Mouse (Mus musculus) hindbrain, embryonic 15.5 days (tissue): Measurements from ENCODE around the gene Gar1. TPM values are rescaled to one million over a fixed set of nuclear protein-coding genes. Genes with fewer than 3 reads are reported as not detected.
A peak's percentile ranks its signal among the peaks of the same experiment; 100 is the strongest.

Source experiments
- ATAC-seq: fragments of 200-750 bp; cut with Nextera tagmentation; 2 replicates; pipeline ENCODE4 v1.8.0; 2017; ENCODE audit warnings: low read depth, moderate number of reproducible peaks, moderate TSS enrichment; ENCODE audit not compliant: low FRiP score
- H3K27ac ChIP-seq: fragments of 300-500 bp; sonication (generic); replicated peaks from 2 replicates; pipeline ENCODE4 v1.5.1; 2015; ENCODE audit warnings: mild to moderate bottlenecking, inconsistent platforms
- H3K27me3 ChIP-seq: fragments of 300-500 bp; sonication (generic); 2 replicates; pipeline ENCODE4 v1.6.1; 2015; ENCODE audit warnings: control low read depth, inconsistent platforms
- H3K36me3 ChIP-seq: fragments of 300-500 bp; sonication (generic); 2 replicates; pipeline ENCODE4 v1.6.1; 2015; ENCODE audit warnings: control low read depth, inconsistent platforms
- H3K4me1 ChIP-seq: fragments of 300-500 bp; sonication (generic); replicated peaks from 2 replicates; pipeline ENCODE4 v1.6.1; 2015; ENCODE audit warnings: control low read depth, inconsistent platforms
- H3K4me2 ChIP-seq: fragments of 300-500 bp; sonication (generic); 2 replicates; pipeline ENCODE4 v1.6.1; 2015; ENCODE audit warnings: moderate library complexity, mild to moderate bottlenecking, inconsistent platforms
- H3K4me3 ChIP-seq: fragments of 300-500 bp; sonication (generic); 2 replicates; pipeline ENCODE4 v1.5.1; 2015; ENCODE audit warnings: mild to moderate bottlenecking, inconsistent platforms
- H3K9ac ChIP-seq: fragments of 300-500 bp; sonication (generic); 2 replicates; pipeline ENCODE4 v1.6.1; 2015; ENCODE audit warnings: inconsistent platforms
- H3K9me3 ChIP-seq: fragments of 300-500 bp; sonication (generic); 2 replicates; pipeline ENCODE4 v1.6.1; 2016; ENCODE audit warnings: control low read depth, inconsistent platforms
- WGBS: fragments of 180-500 bp; shearing (Covaris S2); methylation state at CpG from one replicate; pipeline ENCODE4 v1.1.7; 2015; 5-methylcytosine and 5-hydroxymethylcytosine counted together
- polyA plus RNA-seq: library from polyadenylated mRNA; unstranded; fragments of >200 nt; fragmentation: Nextera tagmentation; extraction: Ambion mirVana; gene quantifications from 2 replicates; pipeline ENCODE4 v1.2.1, GENCODE M21; 2015

Gene Gar1
- polyA plus RNA-seq, 1 experiment from 2014 or later: 47.0 TPM

DNA sequence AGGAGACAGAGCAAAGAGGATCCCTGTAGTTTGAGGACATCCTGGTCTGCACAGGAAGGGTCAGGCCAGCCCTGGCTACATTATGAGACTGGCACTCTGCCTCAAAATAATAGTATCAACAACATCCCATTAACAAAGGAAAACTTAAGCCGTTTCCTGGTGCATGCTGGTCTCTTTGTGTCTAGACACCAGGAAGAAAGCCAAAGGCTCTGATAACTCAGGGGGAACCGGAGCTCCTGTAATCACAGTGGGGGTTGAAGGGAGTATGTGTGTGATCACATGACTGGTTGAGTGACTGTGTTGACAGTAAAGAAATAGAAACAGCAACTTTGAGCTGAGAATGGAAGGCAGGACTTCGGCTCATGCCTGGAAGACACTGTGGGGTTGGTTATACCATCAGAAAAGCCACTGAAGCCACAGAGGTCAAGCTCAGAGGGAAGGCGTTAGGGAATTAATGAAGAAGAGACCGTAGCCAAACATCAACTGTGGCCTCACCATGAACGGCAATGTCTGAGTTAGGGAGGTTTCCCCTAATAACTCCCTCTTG lies 4.3 kb upstream of the Gar1 start, which contains the start of gene Cfi:
Gene Cfi (plus strand): TSS at position 497 of the 547 bp plus-strand sequence.
- Histone ChIP-seq H3K9me3 (no peaks in the 10 kb centered on the region), H3K4me1 (0 out of 2 replicates have a peak, but pooled peaks cover 6% of the 10 kb centered on the region), H3K27me3 (no peaks in the 10 kb centered on the region), H3K36me3 (no peaks in the 10 kb centered on the region), H3K27ac (0 out of 2 replicates have a peak within 1 kb of the TSS, but pooled peaks have one; percentile 2), H3K4me2 (peak within 1 kb of the TSS; percentile 34), H3K9ac (no peak within 1 kb of the TSS), H3K4me3 (no peak within 1 kb of the TSS)
- no peak for ATAC-seq
- 67% methylated on average over 6 of the region's 6 CpGs for WGBS

DNA sequence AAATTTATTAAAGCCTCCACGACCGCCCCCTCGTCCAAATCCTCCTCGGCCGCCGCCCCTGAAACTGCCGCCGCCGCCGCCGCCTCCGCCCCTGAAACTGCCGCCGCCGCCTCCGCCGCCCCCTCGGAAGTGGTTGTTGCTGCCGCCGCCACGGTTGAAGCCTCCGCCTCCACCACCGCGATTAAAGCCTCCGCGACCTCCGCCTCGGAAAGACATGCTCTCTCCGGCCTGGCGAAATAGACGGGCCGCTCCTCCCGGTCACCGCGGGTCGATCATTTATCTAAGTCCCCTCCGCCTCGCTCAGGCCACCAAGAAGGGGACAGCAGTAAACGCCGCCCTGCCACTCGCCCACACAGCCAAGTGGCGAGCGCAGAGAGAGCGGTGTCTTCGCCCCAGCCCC lies 570 bp downstream of the Gar1 start:
- Histone ChIP-seq H3K4me2 (peak overlapping the region; percentile 77), H3K27ac (peak overlapping the region; percentile 93), H3K4me1 (peaks cover 20% of the 10 kb centered on the region), H3K27me3 (no peaks in the 10 kb centered on the region), H3K4me3 (peak overlapping the region; percentile 87), H3K9ac (peak overlapping the region; percentile 74), H3K36me3 (peaks cover 12% of the 10 kb centered on the region; the same call in 1 of the 2 replicates), H3K9me3 (no peaks in the 10 kb centered on the region)
- under 1% methylated on average over 43 of the region's 45 CpGs for WGBS
- ATAC-seq: no peak

DNA sequence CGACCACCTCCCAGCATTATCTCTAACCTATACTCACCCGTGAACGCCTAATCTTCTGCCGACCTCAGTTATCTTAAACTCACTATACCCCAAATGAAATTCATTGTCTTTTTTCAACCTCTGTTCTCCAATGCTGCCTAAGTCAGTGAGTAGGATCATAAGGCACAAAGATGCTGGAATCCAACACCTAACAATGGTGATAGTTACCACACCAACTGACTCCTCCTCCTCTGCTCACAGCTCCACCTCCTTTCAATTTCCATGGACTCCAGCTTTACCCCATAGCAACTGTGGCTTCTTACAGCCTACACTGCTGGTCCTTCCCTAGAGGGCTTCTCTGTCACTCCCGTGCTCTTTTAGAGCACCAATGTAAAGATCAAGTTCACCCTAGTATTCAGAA lies 3.5 kb downstream of the Gar1 start:
- Histone ChIP-seq H3K27ac (no peak overlapping the region), H3K4me2 (no peak overlapping the region), H3K36me3 (peaks cover 32% of the 10 kb centered on the region), H3K27me3 (no peaks in the 10 kb centered on the region), H3K9me3 (no peaks in the 10 kb centered on the region), H3K4me1 (peaks cover 20% of the 10 kb centered on the region), H3K9ac (no peak overlapping the region), H3K4me3 (no peak overlapping the region)
- no peak for ATAC-seq
- WGBS: 97% methylated on average over 5 of the region's 5 CpGs

DNA sequence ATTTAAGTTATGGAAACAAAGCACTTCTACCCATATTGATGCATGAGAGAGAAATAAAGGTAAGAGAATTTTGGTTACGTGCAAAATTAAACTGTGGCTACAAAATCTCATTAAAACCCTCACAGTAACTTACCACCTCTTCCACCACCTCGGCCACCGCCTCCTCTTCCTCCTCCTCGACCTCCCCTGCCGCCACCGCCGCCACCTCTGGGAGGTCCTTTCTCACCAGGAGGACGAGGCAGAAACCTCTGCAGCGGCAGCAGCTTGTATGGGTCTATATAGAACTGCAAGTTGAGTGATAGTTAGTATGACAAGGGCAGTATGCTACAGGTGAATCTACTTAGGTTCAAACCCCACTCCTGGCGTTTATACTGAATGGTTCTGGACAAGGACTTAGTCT lies 4.5 kb downstream of the Gar1 start:
- Histone ChIP-seq H3K9me3 (no peaks in the 10 kb centered on the region), H3K9ac (no peak overlapping the region), H3K4me2 (no peak overlapping the region), H3K27ac (no peak overlapping the region), H3K36me3 (peaks cover 32% of the 10 kb centered on the region), H3K4me3 (no peak overlapping the region), H3K4me1 (peaks cover 19% of the 10 kb centered on the region), H3K27me3 (no peaks in the 10 kb centered on the region)
- 91% methylated on average over 10 of the region's 10 CpGs for WGBS
- ATAC-seq: no peak

DNA sequence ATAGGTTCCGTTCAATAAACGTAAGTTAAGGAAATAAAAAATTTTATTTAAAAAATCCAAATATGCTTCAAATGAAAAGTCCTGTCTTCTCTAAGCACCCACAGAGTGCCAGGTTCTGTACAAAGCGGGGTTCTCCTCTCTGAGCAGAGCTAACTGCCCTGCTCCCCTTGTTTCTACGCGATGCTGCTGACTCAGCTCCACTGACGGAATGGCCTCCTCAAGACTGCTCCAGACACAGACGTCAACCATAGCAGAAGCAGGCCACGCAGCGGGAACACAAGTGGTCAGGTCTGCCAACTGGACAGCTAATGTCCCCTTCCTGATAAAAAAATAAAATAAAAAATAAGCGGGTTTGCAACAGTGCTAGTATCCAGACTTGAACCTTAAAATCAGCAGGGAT lies 6.3 kb downstream of the Gar1 start:
- Histone ChIP-seq H3K36me3 (peaks cover 32% of the 10 kb centered on the region), H3K4me2 (no peak overlapping the region), H3K9ac (no peak overlapping the region), H3K9me3 (no peaks in the 10 kb centered on the region), H3K27me3 (no peaks in the 10 kb centered on the region), H3K4me3 (no peak overlapping the region), H3K27ac (no peak overlapping the region), H3K4me1 (peaks cover 13% of the 10 kb centered on the region)
- no peak for ATAC-seq
- WGBS: 93% methylated on average over 10 of the region's 10 CpGs

DNA sequence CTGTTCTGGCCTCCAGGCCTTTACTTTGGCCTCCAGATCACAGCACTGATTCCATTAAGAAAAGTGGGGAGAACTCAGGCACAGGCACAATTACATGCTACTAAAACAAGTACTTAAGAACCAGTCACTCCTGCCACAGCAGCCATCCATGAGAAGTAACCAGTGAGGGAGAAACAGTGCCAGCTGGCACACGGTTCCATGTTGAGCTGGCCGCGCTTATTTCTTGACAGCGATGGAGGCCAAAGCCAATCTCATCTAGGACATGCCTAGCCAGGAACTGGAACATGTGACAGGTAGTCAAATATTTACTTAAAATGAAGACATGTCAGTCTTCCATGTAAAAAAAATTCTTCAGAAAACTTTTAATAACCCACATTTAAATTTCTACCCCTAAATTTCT lies 7.0 kb downstream of the Gar1 start:
- ATAC-seq: no peak
- 84% methylated on average over 4 of the region's 4 CpGs for WGBS
- H3K9ac ChIP-seq: no peak overlapping the region

DNA sequence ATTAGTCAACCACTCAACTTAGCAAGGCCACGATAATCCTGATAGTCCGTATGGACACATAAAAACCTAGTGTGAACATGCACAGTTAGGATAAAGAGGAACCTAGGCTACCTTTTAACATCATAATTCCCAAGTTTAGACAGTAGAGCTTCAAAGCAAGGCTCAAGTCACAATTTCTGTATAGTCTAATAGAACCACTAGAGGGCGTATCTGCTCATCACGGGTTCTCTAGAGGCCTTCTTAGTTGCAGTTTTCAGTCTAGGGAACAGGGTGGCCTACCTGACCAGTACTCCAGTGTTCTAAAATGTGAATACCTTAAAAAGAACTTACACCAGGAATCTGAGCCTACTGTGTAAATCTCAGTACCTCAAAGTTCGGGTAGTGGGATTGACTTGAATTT lies 7.9 kb downstream of the Gar1 start:
- H3K9ac ChIP-seq: no peak overlapping the region
- H3K27ac ChIP-seq: no peak overlapping the region
- H3K4me3 ChIP-seq: no peak overlapping the region
- 0 out of 2 replicates have a peak, but pooled peaks have one; percentile 48 for ATAC-seq
- H3K36me3 ChIP-seq: peaks cover 32% of the 10 kb centered on the region
- no peaks in the 10 kb centered on the region for H3K9me3 ChIP-seq
- WGBS: 56% methylated on average over 5 of the region's 5 CpGs
- no peak overlapping the region for H3K4me2 ChIP-seq
- H3K27me3 ChIP-seq: no peaks in the 10 kb centered on the region
- no peaks in the 10 kb centered on the region for H3K4me1 ChIP-seq

More for the DNA sequence above, 7.0 kb downstream of the Gar1 start:
- Histone ChIP-seq H3K27ac (no peak overlapping the region), H3K27me3 (no peaks in the 10 kb centered on the region), H3K4me1 (peaks cover 6% of the 10 kb centered on the region), H3K4me3 (no peak overlapping the region), H3K4me2 (no peak overlapping the region), H3K9me3 (no peaks in the 10 kb centered on the region), H3K36me3 (peaks cover 32% of the 10 kb centered on the region)

DNA sequence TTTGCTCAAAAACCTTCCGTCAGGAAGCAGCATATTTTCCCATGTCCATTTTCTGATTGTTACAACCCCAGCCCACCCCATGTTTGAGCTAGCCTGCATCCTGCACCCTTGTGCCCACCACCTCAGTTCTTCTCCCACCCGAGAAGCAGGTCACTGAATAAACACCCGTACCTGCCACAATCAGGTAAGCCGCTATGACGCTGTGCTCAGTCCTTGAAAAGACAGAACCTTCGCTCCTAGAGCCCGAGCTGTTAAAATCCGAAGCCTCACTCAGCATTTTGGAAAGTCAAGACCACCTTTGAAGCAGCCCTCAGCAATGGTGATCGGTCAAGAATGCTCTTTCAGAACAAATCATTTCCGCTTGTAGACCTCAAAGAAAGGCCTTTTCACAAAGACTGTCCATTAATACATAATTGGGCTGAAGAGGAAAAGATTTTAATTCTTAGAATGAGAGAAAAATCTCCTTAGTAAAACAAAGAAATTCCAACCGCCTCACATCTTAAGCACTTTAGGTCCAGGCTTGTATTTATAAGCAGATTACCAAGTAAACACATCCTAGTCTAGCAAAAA lies 8.9 kb downstream of the Gar1 start, which contains the start of gene Rrh:
Gene Rrh (minus strand): TSS at position 382 of the 570 bp plus-strand sequence.
- H3K9me3 ChIP-seq: no peaks in the 10 kb centered on the region
- no peak within 1 kb of the TSS for H3K27ac ChIP-seq
- ATAC-seq: no peak
- no peak within 1 kb of the TSS for H3K4me2 ChIP-seq
- 67% methylated on average over 11 of the region's 11 CpGs for WGBS
- peaks cover 32% of the 10 kb centered on the region for H3K36me3 ChIP-seq
- H3K4me1 ChIP-seq: no peaks in the 10 kb centered on the region
- no peaks in the 10 kb centered on the region for H3K27me3 ChIP-seq
- H3K4me3 ChIP-seq: no peak within 1 kb of the TSS
- H3K9ac ChIP-seq: no peak within 1 kb of the TSS

DNA sequence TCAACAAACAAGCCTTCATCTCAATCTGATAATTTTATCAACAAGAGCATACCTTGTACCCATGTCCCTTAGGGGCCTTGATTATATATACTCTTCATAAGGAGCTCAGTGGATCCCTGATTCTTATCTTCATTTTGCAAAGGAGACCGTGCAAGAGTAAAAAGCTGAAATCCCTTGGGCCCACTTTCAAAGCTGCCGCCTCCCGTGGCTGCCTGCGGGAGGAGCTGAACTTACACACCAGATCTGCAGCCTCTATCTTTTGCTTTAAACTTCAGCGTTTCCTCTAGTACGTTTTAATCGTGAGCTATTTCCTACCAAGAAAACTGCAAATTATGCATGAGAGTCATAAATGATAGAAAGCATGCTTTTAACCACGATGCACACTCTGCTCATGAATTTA lies 9.5 kb downstream of the Gar1 start:
- Histone ChIP-seq H3K9me3 (no peaks in the 10 kb centered on the region), H3K27ac (no peak overlapping the region), H3K4me2 (no peak overlapping the region), H3K4me1 (no peaks in the 10 kb centered on the region), H3K36me3 (peaks cover 30% of the 10 kb centered on the region), H3K4me3 (no peak overlapping the region), H3K9ac (no peak overlapping the region), H3K27me3 (no peaks in the 10 kb centered on the region)
- no peak for ATAC-seq
- WGBS: 74% methylated on average over 8 of the region's 8 CpGs

DNA sequence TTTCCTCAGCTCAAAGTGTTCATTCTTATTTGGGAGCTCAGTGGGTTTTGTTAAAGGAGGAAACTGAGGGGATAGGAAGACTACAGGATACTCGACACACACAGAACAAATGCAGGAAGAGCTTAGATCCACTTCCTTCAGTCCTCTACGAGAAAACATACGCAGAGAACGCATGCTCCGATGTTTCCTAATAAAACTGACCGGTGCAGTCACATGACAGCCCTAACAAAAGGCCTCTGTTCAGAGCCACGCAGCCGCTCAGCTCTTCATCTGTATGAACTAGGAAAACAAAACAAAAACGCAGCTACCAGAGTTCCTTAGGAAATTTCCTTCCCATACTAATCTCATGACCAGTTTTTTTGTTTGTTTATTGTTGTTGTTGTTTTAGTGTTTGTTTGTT lies 10.3 kb downstream of the Gar1 start:
- Histone ChIP-seq H3K9me3 (no peaks in the 10 kb centered on the region), H3K4me1 (no peaks in the 10 kb centered on the region), H3K27ac (no peak overlapping the region), H3K36me3 (peaks cover 23% of the 10 kb centered on the region), H3K27me3 (no peaks in the 10 kb centered on the region), H3K4me3 (no peak overlapping the region), H3K4me2 (no peak overlapping the region), H3K9ac (no peak overlapping the region)
- ATAC-seq: no peak
- WGBS: 66% methylated on average over 9 of the region's 9 CpGs

DNA sequence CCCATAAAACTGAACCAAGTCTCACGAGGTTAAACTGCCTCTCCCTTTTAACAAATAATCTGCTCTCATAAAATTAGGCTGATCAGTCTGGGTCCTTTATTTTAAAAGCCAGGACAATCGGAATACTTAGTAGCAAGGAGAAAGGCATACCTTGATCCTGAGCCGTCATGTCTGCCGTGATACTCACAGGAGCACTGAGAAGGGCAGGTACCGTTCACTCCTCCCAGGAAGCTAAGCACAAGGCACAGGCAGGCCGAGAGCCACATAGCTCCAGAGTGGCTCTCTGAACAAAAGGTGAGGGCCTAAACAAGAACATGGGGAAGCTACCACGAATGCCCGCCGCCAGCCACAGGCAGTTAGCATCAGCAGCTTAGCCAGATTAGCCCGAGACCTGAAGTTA lies 27.4 kb downstream of the Gar1 start, which contains the start of gene Lrit3:
Gene Lrit3 (minus strand): TSS at position 266 of the 400 bp plus-strand sequence.
- Histone ChIP-seq H3K4me1 (no peaks in the 10 kb centered on the region), H3K27ac (no peak within 1 kb of the TSS), H3K4me3 (no peak within 1 kb of the TSS), H3K27me3 (no peaks in the 10 kb centered on the region), H3K9me3 (no peaks in the 10 kb centered on the region), H3K4me2 (no peak within 1 kb of the TSS), H3K9ac (no peak within 1 kb of the TSS), H3K36me3 (no peaks in the 10 kb centered on the region)
- no peak for ATAC-seq
- 85% methylated on average over 10 of the region's 10 CpGs for WGBS

DNA sequence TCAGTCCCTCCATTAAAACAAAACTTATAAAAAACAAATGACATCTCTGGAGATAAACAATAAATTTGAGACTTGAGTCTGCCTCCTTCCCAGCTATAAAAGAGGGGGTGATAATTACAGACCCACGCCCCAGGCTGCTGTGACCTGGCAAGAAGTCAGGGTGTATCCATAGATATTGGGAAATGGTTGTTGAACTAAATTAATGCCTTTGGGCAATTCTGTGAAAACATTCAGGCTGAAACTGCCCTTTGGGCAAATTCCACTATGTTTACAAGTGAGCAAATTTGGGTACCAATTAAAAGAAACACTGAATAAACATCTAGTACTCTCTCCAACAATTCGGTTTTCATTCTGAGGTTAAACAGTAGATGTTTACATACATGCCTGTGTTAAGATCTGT lies 32.2 kb downstream of the Gar1 start:
- H3K27me3 ChIP-seq: no peaks in the 10 kb centered on the region
- ATAC-seq: no peak
- no peaks in the 10 kb centered on the region for H3K4me1 ChIP-seq
- 89% methylated on average over 2 of the region's 2 CpGs for WGBS
- H3K4me2 ChIP-seq: no peak overlapping the region
- H3K27ac ChIP-seq: no peak overlapping the region
- H3K36me3 ChIP-seq: no peaks in the 10 kb centered on the region
- H3K9ac ChIP-seq: no peak overlapping the region
- H3K4me3 ChIP-seq: no peak overlapping the region
- no peaks in the 10 kb centered on the region for H3K9me3 ChIP-seq
